Mouse (Mus musculus) olfactory bulb, adult 2 months (tissue): ENCODE measurements around the gene Epop. TPM values are rescaled to one million over a fixed set of nuclear protein-coding genes. Genes with fewer than 3 reads are reported as not detected.
"Not testable (repeated sequence)": the region's sequence is repeated elsewhere in the genome, so short reads cannot be mapped to it uniquely, and the experiment has no call there.

ENCODE experiments used
- H3K27ac ChIP-seq: fragments of 200-500 bp; 2 replicates; pipeline ENCODE4 v1.5.1; 2012; ENCODE audit warnings: low read depth, low read length; ENCODE audit not compliant: insufficient read depth
- H3K4me1 ChIP-seq: fragments of 200-500 bp; 2 replicates; pipeline ENCODE4 v1.6.1; 2012; ENCODE audit warnings: low read length; ENCODE audit not compliant: control insufficient read depth, insufficient read depth
- H3K4me3 ChIP-seq: fragments of 200-500 bp; 2 replicates; pipeline ENCODE4 v1.5.1; 2012; ENCODE audit warnings: mild to moderate bottlenecking, low read depth, low read length, moderate library complexity; ENCODE audit not compliant: insufficient read depth
- CTCF ChIP-seq: fragments of 200-500 bp; IDR thresholded peaks from 2 replicates; pipeline ENCODE4 v1.5.1; 2012; ENCODE audit warnings: low read depth, mild to moderate bottlenecking, low read length, moderate library complexity; ENCODE audit not compliant: insufficient read depth
- POLR2A ChIP-seq: fragments of 200-500 bp; IDR thresholded peaks from 2 replicates; pipeline ENCODE4 v1.6.1; 2012; ENCODE audit warnings: mild to moderate bottlenecking, low read depth, low read length, moderate library complexity; ENCODE audit not compliant: insufficient read depth
- WGBS: fragments of 180-500 bp; shearing (Covaris S2); methylation state at CpG from one replicate; pipeline ENCODE4 v1.1.7; 2018; 5-methylcytosine and 5-hydroxymethylcytosine counted together
- polyA plus RNA-seq: library from polyadenylated mRNA; stranded (reverse); fragments of >200 nt; gene quantifications from 2 replicates; pipeline ENCODE4 v1.2.4, GENCODE M21; 2012; ENCODE audit warnings: low replicate concordance; ENCODE audit not compliant: missing spikeins, insufficient read depth, insufficient read length

Gene Epop
- polyA plus RNA-seq, 1 experiment: not detected

DNA sequence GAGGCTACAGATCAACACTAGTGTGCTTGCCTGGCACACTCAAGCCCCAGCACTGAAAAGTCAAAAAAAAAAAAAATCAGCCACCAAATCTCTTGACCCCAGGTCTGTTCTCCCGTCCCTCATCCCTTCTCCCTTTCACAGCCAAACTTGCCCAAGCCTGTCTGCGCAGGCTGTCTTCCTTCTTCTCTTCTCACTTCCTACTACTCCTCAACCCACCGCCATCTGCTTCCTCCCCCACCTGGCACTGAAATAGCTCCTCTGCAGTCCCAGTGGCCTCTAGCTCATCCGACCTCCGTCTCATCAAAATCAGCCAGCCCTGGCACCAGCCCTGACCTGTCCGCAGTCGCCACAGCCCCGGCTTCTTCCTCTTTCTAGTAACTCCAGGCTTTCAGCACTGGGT is 12.2 kb upstream of the Epop start:
- 48% methylated on average over 8 of the region's 8 CpGs for WGBS
- H3K4me3 ChIP-seq: no peak overlapping the region
- TF ChIP-seq CTCF: no peak
- no peak for TF ChIP-seq POLR2A
- H3K4me1 ChIP-seq: peaks cover 6% of the 10 kb centered on the region
- no peak overlapping the region for H3K27ac ChIP-seq

DNA sequence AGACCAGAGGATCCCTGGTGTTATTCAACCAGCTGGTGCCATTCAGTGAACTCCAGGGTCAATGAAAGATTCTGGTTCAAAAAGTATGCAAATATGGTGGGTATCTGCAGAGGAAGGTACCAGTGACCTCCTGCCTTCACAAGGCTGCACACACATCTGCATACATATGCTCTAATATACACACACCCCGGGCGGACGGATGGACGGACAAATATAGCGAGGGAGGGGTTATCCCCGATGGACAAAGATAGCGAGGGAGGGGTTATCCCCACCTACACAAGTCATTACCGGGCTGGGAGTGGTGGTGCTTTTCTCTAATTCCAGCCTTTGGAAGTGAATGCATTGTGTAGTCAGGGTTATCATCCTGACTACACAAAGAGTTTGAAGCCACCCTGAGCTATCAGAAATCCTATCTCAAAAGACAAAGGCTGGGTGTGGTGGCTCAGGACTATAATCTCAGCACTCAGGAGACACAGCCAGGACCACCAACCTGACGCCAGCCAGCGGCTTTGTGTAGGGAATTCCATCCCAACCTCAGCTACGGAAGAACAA is 6.0 kb upstream of the Epop start:
- H3K27ac ChIP-seq: no peak overlapping the region
- TF ChIP-seq POLR2A (no peak), CTCF (no peak)
- WGBS: 79% methylated on average over 11 of the region's 11 CpGs

DNA sequence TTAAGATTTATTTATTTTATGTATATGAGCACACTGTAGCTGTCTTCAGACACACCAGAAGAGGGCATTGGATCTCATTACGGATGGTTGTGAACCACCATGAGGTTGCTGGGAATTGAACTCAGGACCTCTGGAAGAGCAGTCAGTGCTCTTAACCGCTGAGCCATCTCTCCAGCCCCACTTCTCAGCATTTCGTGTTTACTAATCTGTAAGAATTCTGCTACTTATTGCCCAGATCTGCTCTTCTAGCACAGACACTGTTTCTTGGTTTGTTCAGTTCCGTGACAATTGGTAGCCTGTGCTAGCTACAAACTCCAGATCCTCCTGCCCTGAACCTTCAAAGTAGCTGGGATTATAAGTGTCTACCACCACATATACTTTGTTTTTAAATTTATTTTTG is 2.9 kb upstream of the Epop start:
- H3K4me3 ChIP-seq, H3K27ac ChIP-seq: not testable (repeated sequence)
- WGBS: 92% methylated on average over 4 of the region's 4 CpGs
- H3K4me1 ChIP-seq: peaks cover 23% of the 10 kb centered on the region

More for the DNA sequence above, 6.0 kb upstream of the Epop start:
- Histone ChIP-seq H3K4me3 (no peak overlapping the region), H3K4me1 (no peaks in the 10 kb centered on the region; the same call in 1 of the 2 replicates)

DNA sequence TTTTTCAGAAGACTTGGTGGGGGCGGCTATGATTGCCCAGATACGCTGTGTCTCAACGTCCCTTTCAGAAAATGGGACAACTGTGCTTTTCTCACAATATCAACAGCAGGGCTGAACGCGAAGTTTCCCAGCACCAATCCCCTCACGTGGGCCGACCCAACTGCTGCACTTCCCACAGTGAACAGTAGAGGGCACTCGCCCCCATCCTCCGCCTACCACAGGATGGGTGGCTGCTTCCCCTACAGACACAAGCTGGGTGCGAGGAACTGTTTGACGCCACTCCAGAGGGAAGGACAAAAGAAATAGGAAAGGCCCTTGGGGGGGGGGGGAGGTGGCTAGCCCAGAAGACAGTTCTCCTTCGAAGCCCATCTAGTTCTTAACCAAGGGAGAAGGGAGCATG is 2.4 kb upstream of the Epop start:
- no peak overlapping the region for H3K27ac ChIP-seq
- H3K4me1 ChIP-seq: peaks cover 23% of the 10 kb centered on the region
- WGBS: 3% methylated on average over 12 of the region's 12 CpGs
- H3K4me3 ChIP-seq: no peak overlapping the region
- TF ChIP-seq POLR2A (no peak), CTCF (peak; percentile 91)

DNA sequence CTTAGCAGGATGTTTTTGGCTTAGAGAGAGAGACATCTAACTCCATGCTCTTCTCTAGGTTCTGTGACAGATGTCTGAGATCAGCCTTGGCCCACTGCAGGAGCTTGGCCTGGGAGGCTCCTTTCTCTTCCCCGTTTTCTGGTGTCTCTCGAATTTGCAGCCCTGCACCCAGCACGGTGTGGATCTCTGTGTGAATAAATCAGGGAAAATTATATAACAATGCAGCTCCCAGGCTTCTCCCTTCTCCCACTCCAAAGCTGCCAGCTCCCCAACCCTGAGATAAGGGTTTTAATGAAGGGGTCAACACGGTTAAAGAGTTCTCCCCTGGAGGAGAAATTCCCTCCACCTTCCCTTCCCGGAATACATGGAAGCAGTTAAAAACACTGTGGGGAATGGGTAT is 2.0 kb upstream of the Epop start:
- no peak overlapping the region for H3K27ac ChIP-seq
- TF ChIP-seq CTCF (no peak), POLR2A (no peak)

DNA sequence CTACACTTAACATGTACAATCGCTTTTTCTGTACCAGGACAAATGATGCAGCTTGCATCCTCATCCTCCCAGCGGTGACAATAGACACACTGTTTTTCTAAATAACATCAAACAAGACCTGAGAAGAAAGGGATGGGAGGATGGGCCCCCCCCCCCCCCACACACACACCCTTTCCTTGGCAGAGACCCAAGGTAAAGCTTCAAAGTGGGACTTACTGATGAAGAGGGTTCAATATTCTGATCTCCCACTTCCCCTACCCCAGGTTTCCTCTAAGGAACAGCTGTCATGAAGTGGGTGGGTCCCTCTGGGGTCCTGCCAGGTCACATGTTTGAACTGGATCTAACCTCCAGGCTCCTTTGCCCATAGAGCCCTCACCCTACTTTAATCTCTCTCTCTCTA is 1.5 kb upstream of the Epop start:
- no peak overlapping the region for H3K27ac ChIP-seq
- peaks cover 23% of the 10 kb centered on the region for H3K4me1 ChIP-seq
- no peak for TF ChIP-seq POLR2A
- no peak for TF ChIP-seq CTCF
- H3K4me3 ChIP-seq: no peak overlapping the region
- WGBS: 55% methylated on average over 2 of the region's 2 CpGs

More for the DNA sequence above, 2.0 kb upstream of the Epop start:
- whole genome bisulfite sequencing: 25% methylated on average over 5 of the region's 5 CpGs
- no peak overlapping the region for H3K4me3 ChIP-seq
- H3K4me1 ChIP-seq: peaks cover 23% of the 10 kb centered on the region

DNA sequence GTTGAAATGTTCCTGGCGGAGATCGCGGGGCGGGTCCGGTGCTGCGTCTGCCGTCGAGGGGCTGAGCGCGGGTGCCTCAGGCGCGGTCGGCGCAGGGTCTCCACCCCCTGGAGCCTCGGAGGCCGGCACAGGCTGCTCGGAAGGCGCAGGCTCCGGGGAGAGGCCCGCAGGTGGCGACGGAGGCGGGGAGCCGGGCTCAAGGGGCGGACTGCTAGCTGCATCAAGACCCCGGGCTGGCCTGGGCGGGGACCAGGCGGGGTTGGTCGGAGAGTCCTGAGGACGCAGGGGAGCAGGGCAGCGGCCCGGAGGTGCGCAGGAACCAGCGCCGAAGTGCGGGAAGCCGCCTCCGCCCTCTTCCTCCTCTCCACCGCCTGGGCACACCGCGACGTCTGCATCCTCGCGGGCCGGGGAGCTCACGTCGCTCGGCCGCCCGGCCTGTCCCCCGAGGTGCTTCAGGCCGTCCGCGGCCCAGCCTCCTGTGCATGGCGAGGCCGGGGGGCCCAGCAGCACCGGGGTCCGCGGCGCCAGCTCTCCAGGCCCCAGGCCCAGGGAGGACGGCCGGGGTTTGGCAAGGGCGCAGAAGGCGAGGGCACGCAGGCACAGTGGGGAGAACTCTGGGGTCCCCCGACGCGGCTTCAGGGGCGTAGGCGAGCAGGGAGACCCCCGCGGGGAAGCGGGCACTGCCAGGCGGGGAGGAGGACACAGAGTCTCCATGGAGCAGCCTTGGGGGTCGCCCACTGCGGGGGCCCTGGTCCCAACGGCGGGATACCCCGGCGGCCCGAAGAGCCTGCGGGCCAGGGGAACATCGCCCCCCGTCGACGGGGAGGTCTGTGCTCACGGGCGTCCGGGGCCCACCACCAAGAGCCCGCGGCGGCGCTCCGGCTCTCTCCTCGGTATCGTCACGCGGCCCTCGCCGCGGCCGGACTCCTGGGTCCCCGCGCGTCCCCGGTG is 659 bp downstream of the Epop start:
- H3K27ac ChIP-seq: no peak overlapping the region

DNA sequence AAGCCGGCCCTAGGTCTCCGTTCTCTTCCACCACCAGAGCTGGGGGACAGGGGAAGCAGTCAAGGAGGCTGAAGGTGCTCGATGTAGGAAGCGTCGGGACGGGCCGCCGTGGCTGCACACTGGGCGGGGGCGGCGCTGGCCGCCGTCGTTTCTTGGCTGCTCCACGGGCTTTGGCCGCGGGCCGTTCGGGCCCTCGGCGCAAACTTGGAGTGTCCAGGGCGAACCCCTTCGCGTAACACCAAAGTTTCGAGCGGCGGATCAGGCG is 1.3 kb downstream of the Epop start:
- Histone ChIP-seq H3K27ac (no peak overlapping the region), H3K4me1 (peaks cover 23% of the 10 kb centered on the region), H3K4me3 (peak overlapping the region; percentile 78; the same call in 1 of the 2 replicates)
- no peak for TF ChIP-seq POLR2A
- no peak for TF ChIP-seq CTCF
- WGBS: 6% methylated on average over 28 of the region's 28 CpGs

More for the DNA sequence above, 659 bp downstream of the Epop start:
- Histone ChIP-seq H3K4me1 (peaks cover 23% of the 10 kb centered on the region), H3K4me3 (peak overlapping the region; percentile 78)
- TF ChIP-seq POLR2A (no peak), CTCF (no peak)
- 1% methylated on average over 106 of the region's 106 CpGs for WGBS

DNA sequence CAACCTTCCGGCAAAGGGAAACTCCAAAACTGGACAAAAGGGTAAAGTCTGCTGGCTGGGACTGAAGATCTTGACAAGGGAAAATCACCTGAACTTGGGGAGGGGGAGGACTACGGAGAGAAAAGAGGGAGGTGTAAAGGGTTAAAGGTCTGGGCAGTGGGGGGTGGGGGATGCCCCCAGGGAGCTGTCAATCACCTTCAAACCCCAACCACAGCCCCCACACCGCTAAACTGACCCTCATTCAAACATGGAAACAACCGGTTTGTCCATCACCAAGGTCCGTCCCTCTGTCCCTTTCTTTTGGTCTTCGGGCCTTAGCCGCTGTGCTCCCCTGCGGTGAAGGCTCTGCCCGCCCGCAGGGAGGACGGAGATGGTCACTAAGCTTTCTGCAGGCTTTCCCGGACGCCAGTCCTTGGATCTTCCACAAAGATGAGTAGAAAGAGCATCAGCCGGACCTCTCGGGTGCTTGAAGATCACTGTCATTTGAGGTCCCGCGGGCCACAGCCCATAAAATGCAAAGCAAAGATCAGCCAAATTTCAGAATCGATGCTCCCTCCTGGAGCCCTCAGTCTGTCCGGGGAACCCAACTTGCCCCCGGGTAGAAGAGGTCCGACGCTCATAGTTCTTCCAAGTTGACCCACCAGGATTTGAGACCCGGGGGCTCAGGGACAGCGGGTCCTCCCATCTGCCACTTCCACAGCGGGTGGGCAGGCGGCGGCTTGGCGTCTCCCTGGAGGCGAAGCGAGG is 1.8 kb downstream of the Epop start:
- Histone ChIP-seq H3K4me1 (peaks cover 23% of the 10 kb centered on the region), H3K4me3 (no peak overlapping the region), H3K27ac (no peak overlapping the region)
- WGBS: 39% methylated on average over 30 of the region's 30 CpGs
- no peak for TF ChIP-seq CTCF
